Mouse (Mus musculus): ENCODE results near the gene Zfp775.
A peak's percentile ranks its signal among the peaks of the same experiment; 100 is the strongest.
"Not testable (repeated sequence)": the region's sequence is repeated elsewhere in the genome, so short reads cannot be mapped to it uniquely, and the experiment has no call there.

Gene Zfp775

GRCm38 (mm10) chr6:48591221-48591845 is 10.5 kb upstream of the Zfp775 start:
- DNase-seq (ENCODE audit: low spot score in 2 of 2), result no peak

- DNase-seq (ENCODE audit: low spot score in 2 of 2), result no peak
Measured at GRCm38 (mm10) chr6:48591871-48592270, 10.0 kb upstream of the Zfp775 start.

- DNase-seq (ENCODE audit: low spot score in 2 of 2), result peak; percentile 93 to 95
Measured at GRCm38 (mm10) chr6:48593158-48594042, 8.5 kb upstream of the Zfp775 start, which contains the start of the genes Repin1 and Gm44965. Gene Repin1 (plus strand): TSS chr6:48593883. Gene Gm44965 (plus strand): TSS chr6:48593941.

- DNase-seq (ENCODE audit: low spot score in 2 of 2), result peak; percentile 39 to 43
Measured at GRCm38 (mm10) chr6:48594043-48594738, 7.7 kb upstream of the Zfp775 start.

- no peak for DNase-seq (ENCODE audit: low spot score in 2 of 2)
Measured at GRCm38 (mm10) chr6:48595278-48595677, 6.6 kb upstream of the Zfp775 start.

- no peak for DNase-seq (ENCODE audit: low spot score in 2 of 2)
Measured at GRCm38 (mm10) chr6:48596545-48597232, 5.2 kb upstream of the Zfp775 start.

- no peak for DNase-seq (ENCODE audit: low spot score in 2 of 2)
Measured at GRCm38 (mm10) chr6:48597233-48597625, 4.6 kb upstream of the Zfp775 start.

DNA sequence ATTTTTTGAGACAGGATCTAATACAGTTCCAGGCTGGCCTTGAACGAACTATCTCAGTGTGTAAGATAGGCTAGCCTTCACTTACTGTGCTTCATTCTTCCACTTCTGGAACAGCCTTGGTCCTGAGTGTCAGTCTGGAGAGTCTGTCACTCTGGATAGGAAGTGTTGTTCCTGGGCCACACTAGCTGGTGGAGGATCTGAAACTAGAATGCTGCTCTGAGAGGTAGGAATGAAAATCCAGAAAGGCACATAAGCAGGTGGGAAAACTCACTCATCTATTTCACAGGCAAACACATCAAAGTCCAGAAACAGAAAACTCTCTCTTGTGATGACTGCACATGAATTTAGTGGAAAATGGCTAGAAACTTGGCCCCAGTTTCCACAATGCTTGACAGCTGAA is 1.3 kb upstream of the Zfp775 start:
- no peak for DNase-seq (ENCODE audit: low spot score in 2 of 2)

DNA sequence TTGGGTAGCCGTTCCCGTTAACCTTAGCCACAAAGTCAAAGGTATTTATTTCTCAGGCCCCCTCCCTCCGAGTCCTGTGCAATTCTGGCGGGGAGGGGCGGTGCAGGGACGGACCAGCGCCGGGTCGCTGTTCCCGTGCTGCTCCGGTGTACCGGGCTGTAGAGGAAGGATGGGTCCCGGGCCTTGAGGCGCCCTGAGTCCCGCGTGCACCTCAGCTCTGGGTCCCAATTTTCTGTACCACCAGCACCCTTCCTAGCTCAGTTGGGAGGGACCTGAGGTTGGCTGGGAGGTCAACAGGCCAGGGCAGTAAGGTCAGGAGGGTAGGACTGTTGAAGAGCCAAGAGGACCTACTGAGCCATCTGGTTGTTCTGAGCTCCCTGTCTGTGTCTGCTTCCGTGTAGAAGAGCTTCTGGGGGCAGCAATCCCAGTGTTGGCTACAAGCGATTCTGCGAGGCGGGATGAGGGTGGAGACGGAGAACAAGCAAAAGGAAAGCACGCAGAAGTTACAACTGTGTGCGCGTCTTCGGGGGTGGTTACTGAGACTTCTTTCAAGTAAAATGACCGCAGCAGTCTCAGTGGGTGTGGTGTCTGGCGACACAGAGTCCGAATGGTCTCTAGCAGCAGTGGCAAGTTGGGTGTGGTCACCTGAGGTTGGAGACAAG is 348 bp downstream of the Zfp775 start:
- DNase-seq (ENCODE audit: low spot score in 2 of 2), result no peak

GRCm38 (mm10) chr6:48608124-48608523 is 6.3 kb downstream of the Zfp775 start:
- no peak for DNase-seq (ENCODE audit: low spot score in 2 of 2)

DNA sequence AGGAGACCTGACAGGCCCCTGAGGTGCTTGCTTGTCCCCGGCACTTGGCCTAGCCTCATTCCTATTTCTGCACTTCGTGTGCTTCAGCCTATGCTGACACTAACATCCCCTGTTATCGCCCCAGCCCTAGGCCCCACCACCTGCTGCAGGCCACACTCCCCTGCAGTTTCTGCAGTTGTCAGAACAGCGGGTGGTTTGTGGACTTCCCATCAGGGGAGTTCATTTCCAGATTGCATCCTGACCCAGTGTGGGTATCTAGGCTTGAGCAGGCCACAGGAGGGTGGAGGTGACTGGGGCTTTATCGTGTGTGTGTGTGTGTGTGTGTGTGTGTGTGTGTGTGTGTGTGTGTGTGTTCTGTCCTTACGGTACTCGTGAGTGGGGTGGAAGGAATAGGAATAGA is 7.6 kb downstream of the Zfp775 start:
- no peak for DNase-seq (ENCODE audit: low spot score in 2 of 2)

- no peak for DNase-seq (ENCODE audit: low spot score in 2 of 2)
Measured at GRCm38 (mm10) chr6:48610657-48611056, 8.8 kb downstream of the Zfp775 start.

DNA sequence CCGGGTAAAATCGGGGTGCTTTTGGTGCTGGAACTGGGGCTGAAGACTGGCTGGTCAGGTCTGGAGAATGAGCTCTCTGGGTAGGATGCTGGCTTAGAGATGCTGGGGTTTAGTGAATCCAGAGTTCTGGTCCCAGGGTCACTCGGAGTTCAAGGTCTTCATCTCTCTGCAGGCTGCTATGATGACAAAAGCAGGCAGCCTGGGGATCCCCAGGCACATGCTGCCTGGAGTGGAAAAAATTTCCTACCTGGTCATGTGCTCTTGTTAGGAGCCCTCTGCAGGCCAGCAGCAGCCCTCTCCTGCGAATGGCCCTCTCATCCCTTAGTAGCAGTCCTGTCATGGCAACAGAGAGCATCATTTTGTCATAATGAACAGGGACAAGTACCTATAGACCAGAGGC is 11.6 kb downstream of the Zfp775 start:
- DNase-seq (ENCODE audit: low spot score in 2 of 2), result no peak

DNA sequence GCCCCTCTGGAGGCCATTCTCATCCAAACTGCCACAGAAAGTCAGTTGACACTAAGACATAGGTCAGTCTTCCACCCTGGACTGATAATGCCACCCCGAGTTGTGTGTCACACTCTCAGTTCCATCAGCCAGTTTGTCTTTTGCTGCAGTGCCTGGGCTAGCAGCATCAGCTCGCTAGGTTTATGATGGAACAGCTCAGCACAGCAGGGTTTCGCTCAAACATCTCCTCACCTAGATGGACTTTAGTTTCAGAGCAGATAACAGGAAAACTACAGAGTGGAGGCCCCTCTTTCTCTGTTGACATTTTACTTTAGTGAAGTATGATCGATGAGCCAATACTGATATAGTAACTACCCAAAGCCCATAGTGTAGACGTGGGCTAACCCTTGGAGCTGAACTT is 12.9 kb downstream of the Zfp775 start:
- DNase-seq (ENCODE audit: low spot score in 2 of 2), result no peak

DNA sequence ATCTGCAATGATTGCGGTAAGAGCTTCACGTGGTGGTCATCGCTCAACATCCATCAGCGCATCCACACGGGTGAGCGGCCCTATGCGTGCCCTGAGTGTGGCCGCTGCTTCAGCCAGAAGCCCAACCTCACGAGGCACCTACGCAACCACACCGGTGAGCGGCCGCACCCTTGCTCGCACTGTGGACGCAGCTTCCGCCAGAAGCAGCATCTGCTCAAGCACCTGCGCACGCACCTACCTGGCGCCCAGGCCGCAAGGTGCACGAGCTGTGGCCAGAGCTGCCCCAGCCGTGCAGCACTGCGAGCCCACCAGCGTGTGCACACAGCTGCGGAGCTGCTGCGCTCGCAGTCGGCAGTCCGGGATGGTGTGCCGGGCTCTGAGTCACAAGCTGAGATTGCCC is 18.2 kb downstream of the Zfp775 start:
- DNase-seq (ENCODE audit: low spot score in 2 of 2), result no peak

GRCm38 (mm10) chr6:48622186-48622843 is 20.5 kb downstream of the Zfp775 start:
- not testable (repeated sequence) for DNase-seq (ENCODE audit: low spot score in 2 of 2)

- no peak for DNase-seq (ENCODE audit: low spot score in 2 of 2)
Measured at GRCm38 (mm10) chr6:48623460-48623859, 21.6 kb downstream of the Zfp775 start.

DNA sequence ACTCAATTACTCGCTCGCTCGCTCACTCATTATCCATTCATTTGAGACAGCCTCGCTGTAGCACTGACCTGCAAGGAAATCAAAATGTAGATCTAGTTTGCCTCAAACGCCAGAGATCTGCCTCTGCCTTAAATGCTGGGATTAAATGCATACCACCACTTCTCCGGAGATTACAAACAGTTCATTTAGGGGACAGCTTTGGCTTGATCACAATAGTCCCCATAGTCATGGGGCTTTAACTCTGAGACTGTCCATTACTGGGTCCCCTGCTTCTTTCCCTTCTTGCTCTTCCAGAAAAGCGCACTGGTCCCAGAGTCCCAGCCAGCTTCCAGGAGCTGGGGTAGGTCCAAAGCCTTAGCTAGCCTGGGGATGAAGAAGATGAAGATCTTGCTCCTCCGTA is 24.6 kb downstream of the Zfp775 start, which contains the start of gene AI854703:
TSS of gene AI854703 (plus strand) at position 301 of the 400 bp plus-strand sequence.
- DNase-seq (ENCODE audit: low spot score in 2 of 2), result no peak

GRCm38 (mm10) chr6:48626984-48627383 is 25.1 kb downstream of the Zfp775 start:
- peak; percentile 48 to 67 for DNase-seq (ENCODE audit: low spot score in 2 of 2)

DNA sequence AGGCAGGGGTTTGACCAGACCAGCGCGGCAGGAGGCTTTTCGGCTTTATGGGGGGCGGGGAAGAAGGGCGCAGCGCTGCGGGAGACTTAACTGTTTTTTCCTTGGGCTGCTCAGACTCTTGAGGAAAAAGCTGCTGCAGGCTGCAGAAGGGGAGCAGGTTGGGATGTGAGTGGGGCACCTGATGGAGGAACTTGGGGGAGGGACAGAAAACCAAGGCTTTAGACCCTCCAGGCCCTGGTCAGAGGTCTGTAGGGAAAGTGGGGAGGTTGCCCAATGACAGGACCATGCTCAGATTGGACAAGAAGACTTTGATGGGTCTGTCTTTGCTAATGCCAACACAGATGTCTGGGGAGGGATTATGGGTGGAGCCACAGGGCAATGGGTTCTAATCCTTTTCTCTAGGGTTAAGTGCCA is 25.7 kb downstream of the Zfp775 start:
- peak in 1 of 2 experiments; percentile 11 for DNase-seq (ENCODE audit: low spot score in 2 of 2)

GRCm38 (mm10) chr6:48628377-48628776 is 26.5 kb downstream of the Zfp775 start:
- no peak for DNase-seq (ENCODE audit: low spot score in 2 of 2)

Data from heart, adult 9 months (tissue).